Mouse (Mus musculus) cerebellum, adult 2 months (tissue): ENCODE data around the gene Hivep3.

ENCODE experiments used
- CTCF ChIP-seq: fragments of 200-500 bp; IDR thresholded peaks from 2 replicates; pipeline ENCODE4 v1.5.1; 2011; ENCODE audit warnings: low read depth, mild to moderate bottlenecking, control low read depth, low read length, moderate library complexity, borderline replicate concordance; ENCODE audit not compliant: insufficient read depth
- POLR2A ChIP-seq: fragments of 200-500 bp; IDR thresholded peaks from 2 replicates; pipeline ENCODE4 v1.6.1; 2011; ENCODE audit warnings: low read length, control low read depth, borderline replicate concordance; ENCODE audit not compliant: insufficient read depth

- no peak for TF ChIP-seq POLR2A
- TF ChIP-seq CTCF: no peak
Observed at GRCm38 (mm10) chr4:119870411-119870810, 136.8 kb downstream of the Hivep3 start.
